Comparison of ENCODE assay signal across 13 mouse cellular contexts in genomic region chr2:38906097-38906496, GRCm38 (mm10). TPM values are rescaled to one million over a fixed set of nuclear protein-coding genes. Genes with fewer than 3 reads are reported as not detected.
DNase-seq lines count a peak whose midpoint lies in the region; ATAC-seq and TF ChIP-seq lines count a peak whose summit lies in the region.
"Had no signal": no experiment of that assay in that cellular context is flagged by ENCODE, and none has a peak within 500 bp of the region (broad histone marks: within the 10 kb centered on the region; RNA-seq: fewer than 3 reads in every experiment).

No protein-coding gene starts in this region.

- 56% methylated on average over 5 of the region's 5 CpGs for WGBS in hindbrain, postnatal 0 days

- H3K27me3 ChIP-seq in hindbrain, postnatal 0 days (ENCODE audit: insufficient read depth, low read length), result no peaks in the 10 kb centered on the region
- H3K27me3 ChIP-seq: limb, embryonic 15.5 days had no signal

- no peaks in the 10 kb centered on the region for H3K36me3 ChIP-seq in hindbrain, postnatal 0 days (ENCODE audit: insufficient read depth, low read length)
- H3K36me3 ChIP-seq: forebrain, embryonic 10.5 days; hindbrain, embryonic 10.5 days had no signal

- TF ChIP-seq CTCF in hindbrain, postnatal 0 days (IDR thresholded peaks at IDR 0.05; ENCODE audit: low read depth), result no peak

- intact Hi-C loops in heart, postnatal 36 days (cut with DNase I), result no loop called here

- H3K4me3 ChIP-seq in hindbrain, postnatal 0 days (ENCODE audit: low read length), result no peak overlapping the region
- H3K4me3 ChIP-seq: forebrain, embryonic 10.5 days; hindbrain, embryonic 10.5 days; limb, embryonic 15.5 days had no signal

- H3K4me1 ChIP-seq in hindbrain, postnatal 0 days (ENCODE audit: insufficient read depth, low read length), result no peaks in the 10 kb centered on the region; the same call in 1 of the 2 replicates
- H3K4me1 ChIP-seq: forebrain, embryonic 10.5 days; hindbrain, embryonic 10.5 days; limb, embryonic 15.5 days had no signal

- H3K9me3 ChIP-seq in hindbrain, postnatal 0 days (ENCODE audit: low read length), result no peaks in the 10 kb centered on the region
- H3K9me3 ChIP-seq: forebrain, embryonic 10.5 days; hindbrain, embryonic 10.5 days; limb, embryonic 15.5 days had no signal

- DNase-seq in layer of hippocampus, adult 18-20 months (ENCODE audit: low spot score in 2 of 2), result peak; percentile 9 to 53
- no peak for DNase-seq in layer of hippocampus, adult 9-10 months (ENCODE audit: low spot score)
- DNase-seq in frontal cortex, adult 2 months (ENCODE audit: extremely low spot score in 1 of 2, low spot score in 1 of 2), result peak; percentile 23 to 67
- peak; percentile 17 to 24 for DNase-seq in heart, postnatal 36 days
- peak; percentile 43 to 52 for DNase-seq in right cerebral cortex, adult 2 months (ENCODE audit: low spot score in 2 of 2)
- no peak for DNase-seq in c-Kit-positive CD71-positive TER-119-positive erythroid progenitor cells, embryonic 14.5 days (ENCODE audit: low spot score)
- no peak for DNase-seq in hindbrain, postnatal 0 days (ENCODE audit: low spot score)
- no peak for DNase-seq in retina, embryonic 14.5 days (ENCODE audit: low spot score)

- no peak overlapping the region for H3K4me2 ChIP-seq in hindbrain, postnatal 0 days (ENCODE audit: low read depth, low read length)
- H3K4me2 ChIP-seq: limb, embryonic 15.5 days had no signal

- no peak overlapping the region for H3K9ac ChIP-seq in hindbrain, postnatal 0 days (replicated peaks; ENCODE audit: low read length)
- H3K9ac ChIP-seq: limb, embryonic 15.5 days had no signal

- ATAC-seq in hindbrain, postnatal 0 days, result no peak

- no peak overlapping the region for H3K27ac ChIP-seq in hindbrain, postnatal 0 days
- H3K27ac ChIP-seq: forebrain, embryonic 10.5 days; hindbrain, embryonic 10.5 days; kidney, postnatal 0 days; limb, embryonic 15.5 days had no signal

RNA-seq across cellular contexts. Expression of gene Nr6a1, which starts 21.4 kb away (rescaled TPM):
- total RNA-seq in layer of hippocampus, adult 18-20 months (2021), result 1 to 10 TPM; 7.2 to 8.5 TPM
- 5.0 and 5.8 TPM in 2 replicates for polyA plus RNA-seq in frontal cortex, adult 2 months (2012; rRNA removed)
- total RNA-seq in heart, postnatal 36 days (2021), result 1 to 10 TPM; 1.6 to 1.8 TPM
- total RNA-seq in hindbrain, postnatal 0 days (2014; rRNA removed), result 9.0 and 11.1 TPM in 2 replicates
- polyA plus RNA-seq in hindbrain, postnatal 0 days (2015; fragmentation: Nextera tagmentation; extraction: Ambion mirVana), result 1.6 and 1.8 TPM in 2 replicates

RNA-seq across cellular contexts. Expression of gene Olfml2a, which starts 25.7 kb away (rescaled TPM):
- 1 to 10 TPM; 1.2 to 1.3 TPM for total RNA-seq in layer of hippocampus, adult 18-20 months (2021)
- 2.8 and 3.3 TPM in 2 replicates for polyA plus RNA-seq in frontal cortex, adult 2 months (2012; rRNA removed)
- 1 to 10 TPM; 4.5 to 4.6 TPM for total RNA-seq in heart, postnatal 36 days (2021)
- 7.5 and 8.8 TPM in 2 replicates for total RNA-seq in hindbrain, postnatal 0 days (2014; rRNA removed)
- 2.7 and 3.3 TPM in 2 replicates for polyA plus RNA-seq in hindbrain, postnatal 0 days (2015; fragmentation: Nextera tagmentation; extraction: Ambion mirVana)
- total RNA-seq: common myeloid progenitor, adult 5-6 weeks had no signal

Comparison
In these comparisons a context has a peak if more than half of its experiments do, and no peak if none do; other contexts are left out.
1. DNase-seq: peak in layer of hippocampus, adult 18-20 months (2 of 2), frontal cortex, adult 2 months (2 of 2), heart, postnatal 36 days (2 of 2) and right cerebral cortex, adult 2 months (2 of 2); none in layer of hippocampus, adult 9-10 months (single experiment), c-Kit-positive CD71-positive TER-119-positive erythroid progenitor cells, embryonic 14.5 days (single experiment), hindbrain, postnatal 0 days (single experiment) and retina, embryonic 14.5 days (single experiment).